11 mouse cellular contexts compared by ENCODE assay signal in genomic region chr11:88605098-88605525, GRCm38 (mm10).
DNase-seq lines count a peak whose midpoint lies in the region; ATAC-seq and TF ChIP-seq lines count a peak whose summit lies in the region.
"Had no signal": no experiment of that assay in that cellular context is flagged by ENCODE, and none has a peak within 500 bp of the region (broad histone marks: within the 10 kb centered on the region; RNA-seq: fewer than 3 reads in every experiment).

No protein-coding gene starts in this region.

- intact Hi-C loops in left cerebral cortex, adult 2 months (cut with DNase I) = no loop called here

- no peak overlapping the region for H3K27ac ChIP-seq in kidney, adult 2 months (ENCODE audit: insufficient read depth, low read depth, low read length)
- peak overlapping the region; percentile 19 for H3K27ac ChIP-seq in heart, embryonic 12.5 days (ENCODE audit: poor library complexity, severe bottlenecking)
- H3K27ac ChIP-seq in left cerebral cortex, adult 2 months = no peak overlapping the region

- no peaks in the 10 kb centered on the region for H3K9me3 ChIP-seq in heart, embryonic 12.5 days (replicated peaks)

- 0 out of 2 replicates have a peak overlapping the region, but pooled peaks have one; percentile 11 for H3K4me2 ChIP-seq in heart, embryonic 12.5 days

- peak; percentile 59 for ATAC-seq in heart, embryonic 12.5 days (ENCODE audit: insufficient number of reproducible peaks, low FRiP score)
- peak; percentile 56 for ATAC-seq in megakaryocyte-erythroid progenitor cell, adult 5-6 weeks (replicated peaks; ENCODE audit: low FRiP score, low TSS enrichment, poor library complexity, severe bottlenecking)
- no peak for ATAC-seq in cerebellum, adult (ENCODE audit: insufficient number of reproducible peaks, low FRiP score, low TSS enrichment)
- ATAC-seq: forebrain, embryonic 16.5 days; Patski had no signal

- H3K4me1 ChIP-seq in kidney, adult 2 months (ENCODE audit: control insufficient read depth, insufficient read depth, low read length) = peaks cover 47% of the 10 kb centered on the region
- peaks cover 95% of the 10 kb centered on the region for H3K4me1 ChIP-seq in heart, embryonic 12.5 days (replicated peaks)

- no peak overlapping the region for H3K9ac ChIP-seq in heart, embryonic 12.5 days

- no peaks in the 10 kb centered on the region for H3K27me3 ChIP-seq in kidney, adult 2 months (replicated peaks; ENCODE audit: control insufficient read depth, insufficient read depth, low read length)
- H3K27me3 ChIP-seq in heart, embryonic 12.5 days (replicated peaks) = no peaks in the 10 kb centered on the region
- H3K27me3 ChIP-seq: Patski had no signal

- DNase-seq in kidney, adult 2 months = peak; percentile 60
- no peak for DNase-seq in kidney, adult 18-20 months
- DNase-seq in c-Kit-positive CD71-positive TER-119-positive erythroid progenitor cells, embryonic 14.5 days (ENCODE audit: low spot score) = peak; percentile 66
- no peak for DNase-seq in left cerebral cortex, adult 2 months (ENCODE audit: extremely low spot score in 1 of 2, low spot score in 2 of 2)
- no peak for DNase-seq in left cerebral cortex, adult 9 months (ENCODE audit: low spot score in 2 of 2)
- DNase-seq: cerebellum, adult 11 months had no signal

- no peak for TF ChIP-seq CTCF in kidney, adult 2 months (conservative IDR thresholded peaks at IDR 0.05; ENCODE audit: insufficient read depth, insufficient read length, low read depth, low read length)
- no peak for TF ChIP-seq CTCF in left cerebral cortex, adult 2 months (IDR thresholded peaks at IDR 0.05)

- H3K4me3 ChIP-seq in kidney, adult 2 months (ENCODE audit: insufficient read depth, low read depth, low read length) = no peak overlapping the region
- no peak overlapping the region for H3K4me3 ChIP-seq in heart, embryonic 12.5 days
- H3K4me3 ChIP-seq in left cerebral cortex, adult 2 months = no peak overlapping the region

- no peaks in the 10 kb centered on the region for H3K36me3 ChIP-seq in kidney, adult 2 months (ENCODE audit: control insufficient read depth, insufficient read depth, low read length)
- H3K36me3 ChIP-seq in heart, embryonic 12.5 days = peaks cover 15% of the 10 kb centered on the region

- 48% methylated on average over 12 of the region's 12 CpGs for WGBS in kidney, adult 2 months
- WGBS in heart, embryonic 12.5 days = 14% methylated on average over 12 of the region's 12 CpGs

- TF ChIP-seq POLR2A in kidney, adult 2 months (IDR thresholded peaks at IDR 0.05; ENCODE audit: low read depth, low read length) = no peak

Comparison
In these comparisons a context has a peak if more than half of its experiments do, and no peak if none do; other contexts are left out.
1. DNase-seq: peak in kidney, adult 2 months (single experiment) and c-Kit-positive CD71-positive TER-119-positive erythroid progenitor cells, embryonic 14.5 days (single experiment); none in kidney, adult 18-20 months (single experiment), left cerebral cortex, adult 2 months (0 of 2) and left cerebral cortex, adult 9 months (0 of 2).